Mouse (Mus musculus): Measurements from ENCODE around the gene Polrmt. TPM values are rescaled to one million over a fixed set of nuclear protein-coding genes. Genes with fewer than 3 reads are reported as not detected.

Polrmt gene
- polyA plus RNA-seq, 1 experiment, result 66.3 TPM

- Histone ChIP-seq H3K27me3 (replicated peaks; ENCODE audit: control insufficient read depth, insufficient read depth, low read length) (no peaks in the 10 kb centered on the region), H3K36me3 (ENCODE audit: control insufficient read depth, insufficient read depth, low read length) (no peaks in the 10 kb centered on the region), H3K4me1 (ENCODE audit: control insufficient read depth, insufficient read depth, low read length) (no peaks in the 10 kb centered on the region), H3K27ac (ENCODE audit: insufficient read depth, low read depth, low read length) (peak overlapping the region; percentile 52), H3K4me3 (ENCODE audit: insufficient read depth, low read depth, low read length) (peak overlapping the region; percentile 61)
- under 1% methylated on average over 13 of the region's 13 CpGs for WGBS
- DNase-seq, result no peak
- TF ChIP-seq POLR2A (IDR thresholded peaks at IDR 0.05; ENCODE audit: low read depth, low read length) (no peak), CTCF (conservative IDR thresholded peaks at IDR 0.05; ENCODE audit: insufficient read depth, insufficient read length, low read depth, low read length) (0 out of 2 replicates have a peak, but pooled peaks have one; percentile 3)
Measured at GRCm38 (mm10) chr10:79780664-79781015, 34.3 kb upstream of the Polrmt start.

DNA sequence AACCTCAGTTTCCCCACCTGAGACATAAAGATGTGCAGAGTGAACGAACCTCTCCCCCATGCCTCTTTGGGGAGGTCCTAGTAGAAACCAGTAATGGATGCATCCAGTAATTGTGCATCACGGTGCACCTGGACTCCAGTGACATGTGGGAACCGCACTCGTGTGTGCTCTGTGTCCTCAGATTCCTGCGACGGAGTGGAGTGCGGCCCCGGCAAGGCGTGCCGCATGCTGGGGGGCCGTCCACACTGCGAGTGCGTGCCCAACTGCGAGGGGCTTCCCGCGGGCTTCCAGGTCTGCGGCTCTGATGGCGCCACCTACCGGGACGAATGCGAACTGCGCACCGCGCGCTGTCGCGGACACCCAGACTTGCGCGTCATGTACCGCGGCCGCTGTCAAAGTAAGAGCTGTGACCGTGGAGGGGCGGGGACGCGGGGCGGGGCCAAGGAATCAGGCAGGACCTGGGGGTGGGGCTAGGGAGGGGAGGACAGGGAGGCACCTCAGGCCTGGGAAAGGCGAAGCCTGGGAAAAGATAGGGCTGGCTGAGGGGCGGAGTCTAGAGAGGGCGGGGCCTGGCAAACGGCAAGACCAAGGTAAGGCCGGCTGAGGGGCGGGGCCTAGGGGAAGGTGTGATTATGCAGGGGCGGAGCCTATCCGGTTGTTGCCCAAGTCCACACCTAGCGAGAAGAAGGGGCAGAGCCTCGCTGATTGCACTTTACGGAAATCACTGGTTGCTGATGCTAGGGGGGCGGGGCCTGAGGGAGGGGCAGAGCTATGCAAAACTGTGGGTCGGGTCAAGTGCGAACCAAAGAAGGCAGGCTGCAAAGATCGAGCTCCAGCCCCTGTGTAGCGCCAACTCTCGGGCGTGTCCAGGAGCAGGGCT, 33.6 kb upstream of the Polrmt start:
- TF ChIP-seq CTCF (conservative IDR thresholded peaks at IDR 0.05; ENCODE audit: insufficient read depth, insufficient read length, low read depth, low read length) (peak; percentile 76), POLR2A (IDR thresholded peaks at IDR 0.05; ENCODE audit: low read depth, low read length) (no peak)
- DNase-seq, result peak; percentile 99
- Histone ChIP-seq H3K36me3 (ENCODE audit: control insufficient read depth, insufficient read depth, low read length) (no peaks in the 10 kb centered on the region), H3K27ac (ENCODE audit: insufficient read depth, low read depth, low read length) (peak overlapping the region; percentile 52), H3K4me1 (ENCODE audit: control insufficient read depth, insufficient read depth, low read length) (no peaks in the 10 kb centered on the region), H3K4me3 (ENCODE audit: insufficient read depth, low read depth, low read length) (peak overlapping the region; percentile 61), H3K27me3 (replicated peaks; ENCODE audit: control insufficient read depth, insufficient read depth, low read length) (no peaks in the 10 kb centered on the region)
- 2% methylated on average over 53 of the region's 55 CpGs for WGBS

- no peaks in the 10 kb centered on the region for H3K4me1 ChIP-seq (ENCODE audit: control insufficient read depth, insufficient read depth, low read length)
- no peak overlapping the region for H3K27ac ChIP-seq (ENCODE audit: insufficient read depth, low read depth, low read length)
- DNase-seq, result no peak
- WGBS, result 28% methylated on average over 2 of the region's 2 CpGs
- no peak overlapping the region for H3K4me3 ChIP-seq (ENCODE audit: insufficient read depth, low read depth, low read length)
- no peaks in the 10 kb centered on the region for H3K36me3 ChIP-seq (ENCODE audit: control insufficient read depth, insufficient read depth, low read length)
- TF ChIP-seq POLR2A (IDR thresholded peaks at IDR 0.05; ENCODE audit: low read depth, low read length) (no peak), CTCF (conservative IDR thresholded peaks at IDR 0.05; ENCODE audit: insufficient read depth, insufficient read length, low read depth, low read length) (no peak)
- H3K27me3 ChIP-seq (replicated peaks; ENCODE audit: control insufficient read depth, insufficient read depth, low read length), result no peaks in the 10 kb centered on the region
Measured at GRCm38 (mm10) chr10:79779193-79779592, 32.8 kb upstream of the Polrmt start.

- WGBS, result 16% methylated on average over 15 of the region's 15 CpGs
- Histone ChIP-seq H3K27me3 (replicated peaks; ENCODE audit: control insufficient read depth, insufficient read depth, low read length) (no peaks in the 10 kb centered on the region), H3K4me1 (ENCODE audit: control insufficient read depth, insufficient read depth, low read length) (no peaks in the 10 kb centered on the region), H3K4me3 (ENCODE audit: insufficient read depth, low read depth, low read length) (peak overlapping the region; percentile 2; the same call in 1 of the 2 replicates), H3K27ac (ENCODE audit: insufficient read depth, low read depth, low read length) (0 out of 2 replicates have a peak overlapping the region, but pooled peaks have one; percentile 5), H3K36me3 (ENCODE audit: control insufficient read depth, insufficient read depth, low read length) (no peaks in the 10 kb centered on the region)
- DNase-seq, result peak; percentile 42
- TF ChIP-seq POLR2A (IDR thresholded peaks at IDR 0.05; ENCODE audit: low read depth, low read length), result no peak
- TF ChIP-seq CTCF (conservative IDR thresholded peaks at IDR 0.05; ENCODE audit: insufficient read depth, insufficient read length, low read depth, low read length), result no peak
Measured at GRCm38 (mm10) chr10:79778006-79778405, 31.6 kb upstream of the Polrmt start.

GRCm38 (mm10) chr10:79777103-79777531, 30.7 kb upstream of the Polrmt start, which contains the start of gene Fstl3:
Fstl3 (plus strand) TSS chr10:79777272.
- Histone ChIP-seq H3K4me3 (ENCODE audit: insufficient read depth, low read depth, low read length) (peak within 1 kb of the TSS; percentile 44), H3K27ac (ENCODE audit: insufficient read depth, low read depth, low read length) (no peak within 1 kb of the TSS), H3K4me1 (ENCODE audit: control insufficient read depth, insufficient read depth, low read length) (no peaks in the 10 kb centered on the region), H3K36me3 (ENCODE audit: control insufficient read depth, insufficient read depth, low read length) (no peaks in the 10 kb centered on the region), H3K27me3 (replicated peaks; ENCODE audit: control insufficient read depth, insufficient read depth, low read length) (no peaks in the 10 kb centered on the region)
- 4% methylated on average over 39 of the region's 39 CpGs for WGBS
- TF ChIP-seq POLR2A (IDR thresholded peaks at IDR 0.05; ENCODE audit: low read depth, low read length), result no peak
- TF ChIP-seq CTCF (conservative IDR thresholded peaks at IDR 0.05; ENCODE audit: insufficient read depth, insufficient read length, low read depth, low read length), result no peak
- DNase-seq, result peak; percentile 46

- 67% methylated on average over 5 of the region's 5 CpGs for WGBS
- Histone ChIP-seq H3K4me1 (ENCODE audit: control insufficient read depth, insufficient read depth, low read length) (no peaks in the 10 kb centered on the region), H3K4me3 (ENCODE audit: insufficient read depth, low read depth, low read length) (no peak overlapping the region), H3K27ac (ENCODE audit: insufficient read depth, low read depth, low read length) (no peak overlapping the region), H3K36me3 (ENCODE audit: control insufficient read depth, insufficient read depth, low read length) (no peaks in the 10 kb centered on the region), H3K27me3 (replicated peaks; ENCODE audit: control insufficient read depth, insufficient read depth, low read length) (no peaks in the 10 kb centered on the region)
- no peak for DNase-seq
- TF ChIP-seq POLR2A (IDR thresholded peaks at IDR 0.05; ENCODE audit: low read depth, low read length) (no peak), CTCF (conservative IDR thresholded peaks at IDR 0.05; ENCODE audit: insufficient read depth, insufficient read length, low read depth, low read length) (0 out of 2 replicates have a peak, but pooled peaks have one; percentile 23)
Measured at GRCm38 (mm10) chr10:79774486-79775279, 28.3 kb upstream of the Polrmt start.

Measured in kidney, adult 2 months (tissue).